Mouse (Mus musculus): ENCODE measurements at regions not wholly inside any gene's neighbourhood (a gene's known extent, or its start where the extent isn't known, plus 50 kb on each side); places are given as distances from the start of the nearest gene placed in this dataset.
"Not testable (repeated sequence)": the region's sequence is repeated elsewhere in the genome, so short reads cannot be mapped to it uniquely, and the experiment has no call there.

GRCm38 (mm10) chr16:29918396-29918795, 145.8 kb upstream of the Hes1 start:
- no peak for ATAC-seq (replicated peaks)

GRCm38 (mm10) chr16:29920940-29921339, 143.2 kb upstream of the Hes1 start:
- no peaks in the 10 kb centered on the region for H3K27me3 ChIP-seq (replicated peaks)
- H3K9me3 ChIP-seq = no peaks in the 10 kb centered on the region
- no peak overlapping the region for H3K27ac ChIP-seq
- no peak overlapping the region for H3K4me2 ChIP-seq
- H3K4me1 ChIP-seq = no peaks in the 10 kb centered on the region
- WGBS = 86% methylated on average over 5 of the region's 5 CpGs
- H3K4me3 ChIP-seq = no peak overlapping the region
- H3K9ac ChIP-seq = no peak overlapping the region
- no peaks in the 10 kb centered on the region for H3K36me3 ChIP-seq (replicated peaks)
- no peak for ATAC-seq (replicated peaks)

More at GRCm38 (mm10) chr16:29918396-29918795, 145.8 kb upstream of the Hes1 start:
- Histone ChIP-seq H3K4me1 (0 out of 2 replicates have a peak, but pooled peaks cover 4% of the 10 kb centered on the region), H3K4me3 (no peak overlapping the region), H3K4me2 (no peak overlapping the region), H3K9me3 (no peaks in the 10 kb centered on the region), H3K9ac (no peak overlapping the region), H3K27me3 (replicated peaks) (no peaks in the 10 kb centered on the region), H3K36me3 (replicated peaks) (no peaks in the 10 kb centered on the region), H3K27ac (no peak overlapping the region)
- WGBS = 83% methylated on average over 6 of the region's 6 CpGs

GRCm38 (mm10) chr16:29921385-29921784, 142.8 kb upstream of the Hes1 start:
- Histone ChIP-seq H3K4me3 (no peak overlapping the region), H3K36me3 (replicated peaks) (no peaks in the 10 kb centered on the region), H3K27ac (no peak overlapping the region), H3K4me1 (no peaks in the 10 kb centered on the region), H3K4me2 (no peak overlapping the region), H3K27me3 (replicated peaks) (no peaks in the 10 kb centered on the region), H3K9me3 (no peaks in the 10 kb centered on the region), H3K9ac (no peak overlapping the region)
- ATAC-seq (replicated peaks) = no peak
- 62% methylated on average over 3 of the region's 3 CpGs for WGBS

GRCm38 (mm10) chr16:29927276-29927675, 136.9 kb upstream of the Hes1 start:
- not testable (repeated sequence) for H3K4me3 ChIP-seq; H3K9ac ChIP-seq; H3K4me1 ChIP-seq; H3K27ac ChIP-seq; H3K36me3 ChIP-seq (replicated peaks); H3K9me3 ChIP-seq; H3K4me2 ChIP-seq; H3K27me3 ChIP-seq (replicated peaks); ATAC-seq (replicated peaks)
- 93% methylated on average over 11 of the region's 11 CpGs for WGBS

- no peak overlapping the region for H3K27ac ChIP-seq
- 92% methylated on average over 4 of the region's 4 CpGs for WGBS
Observed at GRCm38 (mm10) chr16:29928291-29928690, 135.9 kb upstream of the Hes1 start.

GRCm38 (mm10) chr16:29931746-29932351, 132.3 kb upstream of the Hes1 start:
- Histone ChIP-seq H3K27me3 (replicated peaks) (no peaks in the 10 kb centered on the region), H3K4me1 (no peaks in the 10 kb centered on the region), H3K9me3 (no peaks in the 10 kb centered on the region), H3K4me3 (no peak overlapping the region), H3K36me3 (replicated peaks) (no peaks in the 10 kb centered on the region), H3K9ac (no peak overlapping the region), H3K27ac (no peak overlapping the region), H3K4me2 (no peak overlapping the region)
- WGBS = 86% methylated on average over 10 of the region's 10 CpGs
- no peak for ATAC-seq (replicated peaks)

More at GRCm38 (mm10) chr16:29928291-29928690, 135.9 kb upstream of the Hes1 start:
- no peak overlapping the region for H3K4me3 ChIP-seq
- H3K4me2 ChIP-seq = no peak overlapping the region
- no peak overlapping the region for H3K9ac ChIP-seq
- no peak for ATAC-seq (replicated peaks)
- no peaks in the 10 kb centered on the region for H3K27me3 ChIP-seq (replicated peaks)
- H3K36me3 ChIP-seq (replicated peaks) = no peaks in the 10 kb centered on the region
- no peaks in the 10 kb centered on the region for H3K9me3 ChIP-seq
- H3K4me1 ChIP-seq = no peaks in the 10 kb centered on the region

- Histone ChIP-seq H3K4me1 (no peaks in the 10 kb centered on the region), H3K36me3 (replicated peaks) (no peaks in the 10 kb centered on the region), H3K9me3 (no peaks in the 10 kb centered on the region), H3K4me3 (no peak overlapping the region), H3K9ac (no peak overlapping the region), H3K27ac (no peak overlapping the region), H3K4me2 (no peak overlapping the region), H3K27me3 (replicated peaks) (0 out of 2 replicates have a peak, but pooled peaks cover 2% of the 10 kb centered on the region)
- WGBS = 84% methylated on average over 1 of the region's 1 CpGs
- ATAC-seq (replicated peaks) = no peak
Observed at GRCm38 (mm10) chr16:29934649-29935048, 129.5 kb upstream of the Hes1 start.

- H3K36me3 ChIP-seq (replicated peaks) = no peaks in the 10 kb centered on the region
- no peak for ATAC-seq (replicated peaks)
- H3K9me3 ChIP-seq = no peaks in the 10 kb centered on the region
- H3K9ac ChIP-seq = no peak overlapping the region
- H3K4me1 ChIP-seq = no peaks in the 10 kb centered on the region
- H3K4me3 ChIP-seq = no peak overlapping the region
- no peak overlapping the region for H3K27ac ChIP-seq
- 0 out of 2 replicates have a peak, but pooled peaks cover 2% of the 10 kb centered on the region for H3K27me3 ChIP-seq (replicated peaks)
- no peak overlapping the region for H3K4me2 ChIP-seq
- WGBS = 94% methylated on average over 9 of the region's 9 CpGs
Observed at GRCm38 (mm10) chr16:29938700-29939099, 125.5 kb upstream of the Hes1 start.

- no peak for ATAC-seq (replicated peaks)
- Histone ChIP-seq H3K9ac (no peak overlapping the region), H3K4me1 (no peaks in the 10 kb centered on the region), H3K27me3 (replicated peaks) (0 out of 2 replicates have a peak, but pooled peaks cover 2% of the 10 kb centered on the region), H3K36me3 (replicated peaks) (no peaks in the 10 kb centered on the region), H3K4me3 (no peak overlapping the region), H3K9me3 (no peaks in the 10 kb centered on the region), H3K27ac (no peak overlapping the region), H3K4me2 (no peak overlapping the region)
- WGBS = 92% methylated on average over 8 of the region's 8 CpGs
Observed at GRCm38 (mm10) chr16:29939331-29939850, 124.8 kb upstream of the Hes1 start.

- Histone ChIP-seq H3K4me2 (no peak overlapping the region), H3K9ac (no peak overlapping the region), H3K36me3 (replicated peaks) (no peaks in the 10 kb centered on the region), H3K4me1 (no peaks in the 10 kb centered on the region), H3K27me3 (replicated peaks) (0 out of 2 replicates have a peak, but pooled peaks cover 5% of the 10 kb centered on the region), H3K27ac (no peak overlapping the region), H3K4me3 (no peak overlapping the region), H3K9me3 (no peaks in the 10 kb centered on the region)
- no peak for ATAC-seq (replicated peaks)
- 80% methylated on average over 12 of the region's 12 CpGs for WGBS
Observed at GRCm38 (mm10) chr16:29939869-29940707, 124.1 kb upstream of the Hes1 start.

- H3K27me3 ChIP-seq (replicated peaks) = 0 out of 2 replicates have a peak, but pooled peaks cover 8% of the 10 kb centered on the region
- H3K9ac ChIP-seq = no peak overlapping the region
- H3K9me3 ChIP-seq = no peaks in the 10 kb centered on the region
- H3K4me2 ChIP-seq = no peak overlapping the region
- no peak overlapping the region for H3K27ac ChIP-seq
- WGBS = 59% methylated on average over 7 of the region's 7 CpGs
- H3K4me1 ChIP-seq = peaks cover 8% of the 10 kb centered on the region
- H3K36me3 ChIP-seq (replicated peaks) = no peaks in the 10 kb centered on the region
- H3K4me3 ChIP-seq = no peak overlapping the region
- no peak for ATAC-seq (replicated peaks)
Observed at GRCm38 (mm10) chr16:29942111-29942510, 122.1 kb upstream of the Hes1 start.

GRCm38 (mm10) chr16:29943963-29944860, 120.0 kb upstream of the Hes1 start:
- Histone ChIP-seq H3K4me1 (peaks cover 8% of the 10 kb centered on the region), H3K9ac (no peak overlapping the region), H3K4me3 (no peak overlapping the region), H3K4me2 (no peak overlapping the region), H3K27ac (no peak overlapping the region), H3K27me3 (replicated peaks) (0 out of 2 replicates have a peak, but pooled peaks cover 10% of the 10 kb centered on the region), H3K9me3 (no peaks in the 10 kb centered on the region), H3K36me3 (replicated peaks) (no peaks in the 10 kb centered on the region)
- ATAC-seq (replicated peaks) = no peak
- WGBS = 76% methylated on average over 10 of the region's 10 CpGs
